Mouse (Mus musculus): ENCODE measurements around the gene Fndc11. TPM values are rescaled to one million over a fixed set of nuclear protein-coding genes. Genes with fewer than 3 reads are reported as not detected.

The Fndc11 gene
- total RNA-seq, 2 experiments from 2014 or later: 1.4 to 20.8 TPM

- no peak for ATAC-seq (replicated peaks; ENCODE audit: low FRiP score, poor library complexity, severe bottlenecking)
Measured at GRCm38 (mm10) chr2:181216037-181216436, 3.8 kb upstream of the Fndc11 start.

DNA sequence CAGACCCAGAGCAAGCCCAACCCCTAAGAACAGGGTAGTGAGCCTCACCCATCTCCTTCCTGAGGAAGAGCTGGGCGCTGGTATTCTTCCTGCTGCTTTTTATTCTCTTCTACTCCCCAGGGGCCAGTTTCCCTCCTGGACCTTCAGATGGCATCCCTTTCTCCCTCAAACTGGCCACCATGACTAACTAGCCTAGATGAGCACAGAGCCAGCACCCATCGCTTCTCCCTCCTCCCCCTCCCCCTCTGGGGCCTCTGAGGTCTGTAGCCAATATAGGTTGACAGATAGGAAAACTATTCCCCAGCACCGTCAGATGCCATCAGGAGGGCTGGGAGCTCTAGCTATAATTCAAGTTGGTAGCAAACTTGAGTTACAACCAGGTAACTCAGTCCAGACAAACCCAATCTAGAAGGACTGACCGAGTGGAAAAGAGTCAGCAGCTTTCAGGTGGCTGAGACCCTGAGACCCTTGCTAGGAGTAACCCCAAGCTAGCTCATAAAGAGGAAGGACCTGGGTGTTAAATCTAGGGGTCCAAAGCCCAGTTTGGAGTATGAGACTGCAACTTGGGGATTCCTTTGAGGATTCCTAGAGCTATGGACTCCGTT lies 830 bp upstream of the Fndc11 start:
- ATAC-seq (replicated peaks; ENCODE audit: low FRiP score, poor library complexity, severe bottlenecking): no peak

DNA sequence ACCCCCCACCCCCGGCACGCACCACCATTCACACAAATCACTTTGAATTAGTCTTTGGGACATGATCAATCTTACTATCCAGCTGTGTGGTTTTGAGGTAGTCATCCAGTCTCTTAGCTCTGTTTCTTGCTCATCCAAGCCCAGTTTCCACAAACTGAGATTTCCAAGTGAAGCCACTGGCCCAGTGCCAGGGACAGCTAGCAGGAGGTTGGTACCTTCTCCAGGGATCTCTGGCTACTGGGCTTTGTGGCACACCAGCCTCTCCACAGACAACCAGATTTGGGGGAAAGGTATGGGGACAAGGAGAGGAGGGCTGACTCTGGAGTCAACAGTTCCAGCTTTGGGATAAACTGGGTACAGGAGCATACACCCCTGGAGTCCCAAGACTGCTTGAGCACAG lies 548 bp downstream of the Fndc11 start:
- ATAC-seq (replicated peaks; ENCODE audit: low FRiP score, poor library complexity, severe bottlenecking): no peak

GRCm38 (mm10) chr2:181224994-181225393 lies 5.2 kb downstream of the Fndc11 start:
- ATAC-seq (replicated peaks; ENCODE audit: low FRiP score, poor library complexity, severe bottlenecking): no peak

DNA sequence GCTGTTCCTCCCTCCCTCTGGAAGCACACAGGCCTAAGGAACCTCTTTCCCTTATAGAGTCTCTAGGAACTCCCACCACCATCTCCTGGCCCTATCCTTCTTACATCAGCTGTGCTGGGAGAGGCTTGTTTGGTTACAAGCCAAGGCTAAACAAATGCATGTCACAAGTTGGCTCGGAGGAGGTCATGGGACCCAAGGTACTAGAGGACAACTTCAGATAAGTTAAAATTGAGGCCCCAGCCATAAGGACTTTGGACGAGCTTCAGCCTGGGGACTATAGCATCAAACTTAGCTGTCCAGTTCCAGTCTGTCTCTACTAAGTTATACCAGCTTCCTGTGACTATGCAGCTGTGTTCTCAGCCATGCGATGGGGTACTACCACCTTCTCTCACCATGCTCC lies 7.3 kb downstream of the Fndc11 start:
- no peak for ATAC-seq (replicated peaks; ENCODE audit: low FRiP score, poor library complexity, severe bottlenecking)

GRCm38 (mm10) chr2:181228335-181228734 lies 8.5 kb downstream of the Fndc11 start:
- ATAC-seq (replicated peaks; ENCODE audit: low FRiP score, poor library complexity, severe bottlenecking): no peak

DNA sequence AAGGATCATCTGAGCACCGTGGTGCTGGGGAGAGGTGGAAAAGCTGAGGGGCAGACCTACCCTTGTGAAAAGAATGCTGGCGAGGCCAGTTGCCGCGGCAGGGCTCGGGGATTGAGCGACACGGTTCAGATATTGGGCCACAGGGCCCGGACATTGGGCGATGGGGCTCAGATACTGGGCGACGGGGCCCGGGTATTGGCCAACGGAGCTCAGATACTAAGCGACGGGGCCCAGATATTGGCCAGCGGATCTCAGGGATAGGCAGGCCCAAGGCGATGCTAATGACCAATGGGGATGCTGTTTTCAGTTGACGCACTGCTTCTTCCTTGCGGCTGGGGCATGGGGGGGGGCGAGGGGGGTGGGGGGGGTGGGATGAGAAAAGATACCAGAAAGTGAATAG lies 11.4 kb downstream of the Fndc11 start:
- no peak for ATAC-seq (replicated peaks; ENCODE audit: low FRiP score, poor library complexity, severe bottlenecking)

- ATAC-seq (replicated peaks; ENCODE audit: low FRiP score, poor library complexity, severe bottlenecking): no peak
Measured at GRCm38 (mm10) chr2:181233443-181233842, 13.6 kb downstream of the Fndc11 start.

DNA sequence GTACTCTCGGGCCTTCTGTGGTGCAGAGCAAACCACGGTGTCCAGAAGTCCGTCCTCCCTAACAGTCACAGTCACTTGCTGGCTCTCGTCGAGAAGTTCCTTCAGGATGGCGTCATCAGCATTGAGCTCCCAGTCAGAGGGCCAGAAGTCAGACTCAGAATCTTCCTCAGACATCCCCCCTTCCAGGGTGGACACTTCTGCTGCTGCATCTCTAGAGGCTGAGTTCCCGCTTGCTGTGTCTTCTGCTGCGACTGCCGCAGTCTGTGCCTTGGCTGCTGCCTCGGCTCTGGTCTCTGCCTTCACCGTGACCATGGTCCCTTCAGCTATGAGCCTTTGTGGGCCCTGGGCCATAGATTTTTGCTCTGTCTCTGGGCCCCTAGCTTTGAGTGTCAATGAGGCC lies 14.9 kb downstream of the Fndc11 start:
- no peak for ATAC-seq (replicated peaks; ENCODE audit: low FRiP score, poor library complexity, severe bottlenecking)

GRCm38 (mm10) chr2:181235681-181236566 lies 16.1 kb downstream of the Fndc11 start:
- ATAC-seq (replicated peaks; ENCODE audit: low FRiP score, poor library complexity, severe bottlenecking): no peak

GRCm38 (mm10) chr2:181237251-181238014 lies 17.6 kb downstream of the Fndc11 start:
- no peak for ATAC-seq (replicated peaks; ENCODE audit: low FRiP score, poor library complexity, severe bottlenecking)

DNA sequence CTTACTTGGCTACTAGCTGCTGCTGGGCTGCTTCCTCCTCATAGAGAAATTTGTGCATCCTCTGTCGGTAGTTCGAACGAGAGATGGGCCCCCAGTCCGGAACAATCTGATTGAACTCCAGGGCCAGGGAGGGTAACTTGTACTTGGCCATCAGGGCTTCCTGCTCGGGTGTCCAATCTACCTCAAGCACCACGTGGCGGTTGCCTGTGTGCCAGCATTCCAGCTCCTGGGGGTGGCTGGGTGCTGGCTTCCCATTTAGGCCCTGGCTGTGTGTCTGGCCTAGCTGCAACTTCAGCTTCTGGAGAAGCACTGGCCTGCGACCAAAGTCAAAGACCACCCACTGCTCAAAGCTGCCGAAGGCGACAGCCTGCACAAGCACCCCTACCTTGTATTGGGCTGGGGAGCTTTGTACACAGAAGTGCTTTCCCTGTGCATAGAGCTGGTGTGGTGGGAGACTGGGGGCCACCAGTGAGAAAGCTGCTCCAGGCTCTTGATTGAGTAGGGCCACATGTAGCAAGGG lies 18.3 kb downstream of the Fndc11 start:
- no peak for ATAC-seq (replicated peaks; ENCODE audit: low FRiP score, poor library complexity, severe bottlenecking)

DNA sequence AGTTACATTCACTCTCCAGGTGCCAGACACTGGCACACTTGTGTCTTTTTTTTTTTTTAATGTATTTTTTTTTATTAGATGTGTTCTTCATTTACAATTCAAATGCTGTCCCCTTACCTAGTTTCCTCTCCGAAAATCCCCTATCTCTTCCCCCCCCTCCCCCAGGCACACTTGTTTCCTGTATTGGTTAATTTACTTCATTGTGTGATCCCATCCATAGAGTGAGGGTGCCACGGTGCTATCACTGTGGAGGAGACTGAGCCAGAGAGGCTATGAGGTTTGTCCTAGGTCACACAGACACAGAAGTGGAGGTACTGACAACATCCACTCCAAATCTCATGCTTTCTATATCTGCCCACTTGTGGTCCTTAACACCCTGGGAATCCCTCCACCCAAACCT lies 19.0 kb downstream of the Fndc11 start:
- no peak for ATAC-seq (replicated peaks; ENCODE audit: low FRiP score, poor library complexity, severe bottlenecking)

DNA sequence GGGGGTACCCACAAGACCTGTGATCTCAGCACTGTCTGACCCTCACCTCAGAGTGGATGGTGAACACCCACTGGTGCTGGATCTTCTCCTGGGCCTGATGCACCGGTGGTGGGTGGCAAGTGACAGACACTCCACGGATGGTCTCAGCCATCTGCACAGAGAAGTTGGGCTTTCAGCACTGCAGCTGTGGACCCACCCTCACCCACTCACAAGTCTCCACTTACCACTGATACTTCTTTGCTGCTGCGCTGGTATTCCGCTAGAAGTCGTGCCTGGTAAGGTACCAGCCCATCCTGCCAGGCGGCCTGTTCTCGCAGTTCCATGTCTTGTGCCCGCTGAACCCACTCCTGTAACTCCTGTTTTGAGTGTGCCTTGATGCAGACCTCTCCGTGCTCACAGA lies 19.4 kb downstream of the Fndc11 start:
- no peak for ATAC-seq (replicated peaks; ENCODE audit: low FRiP score, poor library complexity, severe bottlenecking)

DNA sequence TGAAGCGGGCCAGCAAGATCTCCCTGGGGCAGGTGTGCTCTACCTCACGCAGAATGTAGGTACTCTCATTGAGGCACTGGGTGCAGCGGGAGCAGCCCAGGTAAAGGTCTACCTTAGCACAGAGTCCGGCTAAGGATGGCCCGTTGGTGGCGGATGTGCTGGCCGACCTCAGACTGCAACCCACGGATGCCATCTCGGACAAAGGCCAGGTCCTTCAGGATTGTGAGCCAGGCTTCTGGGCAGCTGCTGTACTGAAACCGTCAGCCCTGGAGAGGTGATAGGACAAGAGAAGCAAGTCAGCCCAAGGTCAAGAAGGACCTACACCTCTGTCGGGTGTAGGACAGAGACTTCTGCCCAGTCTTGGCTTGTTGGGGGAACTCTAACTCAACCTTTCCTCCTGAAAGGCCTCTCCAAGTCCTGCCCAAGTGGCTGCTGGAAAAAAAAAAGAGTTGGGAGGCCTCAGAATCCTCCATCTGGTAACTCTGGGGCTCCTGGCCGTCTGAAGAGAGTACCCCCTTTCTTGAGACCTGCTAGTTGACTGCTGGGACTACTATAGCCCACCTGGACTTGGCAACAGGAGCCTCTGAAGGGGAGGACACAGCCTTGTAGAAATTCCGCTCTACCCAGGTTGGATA lies 21.1 kb downstream of the Fndc11 start:
- ATAC-seq (replicated peaks; ENCODE audit: low FRiP score, poor library complexity, severe bottlenecking): no peak

GRCm38 (mm10) chr2:181241602-181242313 lies 21.9 kb downstream of the Fndc11 start, which contains the start of gene Helz2:
Gene Helz2 (minus strand): TSS chr2:181242027.
- ATAC-seq (replicated peaks; ENCODE audit: low FRiP score, poor library complexity, severe bottlenecking): peak; percentile 75

DNA sequence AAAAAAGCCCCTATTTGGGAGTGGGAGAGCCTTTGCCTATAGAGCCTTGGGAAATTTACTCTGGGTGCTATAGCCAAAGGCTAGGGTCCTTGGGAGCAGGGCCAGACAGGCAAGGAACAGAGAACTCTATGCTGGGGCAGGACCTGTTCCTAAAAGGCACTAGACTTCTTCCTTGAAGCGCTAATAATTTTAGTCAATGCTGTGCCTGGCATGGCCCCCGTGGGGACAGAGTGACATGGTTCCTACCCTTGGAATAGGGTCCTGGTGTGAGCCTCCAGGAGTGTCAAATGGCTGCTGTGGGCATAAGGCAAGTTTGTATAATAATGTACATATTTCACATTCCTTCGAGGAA lies 22.5 kb downstream of the Fndc11 start:
- no peak for ATAC-seq (replicated peaks; ENCODE audit: low FRiP score, poor library complexity, severe bottlenecking)

DNA sequence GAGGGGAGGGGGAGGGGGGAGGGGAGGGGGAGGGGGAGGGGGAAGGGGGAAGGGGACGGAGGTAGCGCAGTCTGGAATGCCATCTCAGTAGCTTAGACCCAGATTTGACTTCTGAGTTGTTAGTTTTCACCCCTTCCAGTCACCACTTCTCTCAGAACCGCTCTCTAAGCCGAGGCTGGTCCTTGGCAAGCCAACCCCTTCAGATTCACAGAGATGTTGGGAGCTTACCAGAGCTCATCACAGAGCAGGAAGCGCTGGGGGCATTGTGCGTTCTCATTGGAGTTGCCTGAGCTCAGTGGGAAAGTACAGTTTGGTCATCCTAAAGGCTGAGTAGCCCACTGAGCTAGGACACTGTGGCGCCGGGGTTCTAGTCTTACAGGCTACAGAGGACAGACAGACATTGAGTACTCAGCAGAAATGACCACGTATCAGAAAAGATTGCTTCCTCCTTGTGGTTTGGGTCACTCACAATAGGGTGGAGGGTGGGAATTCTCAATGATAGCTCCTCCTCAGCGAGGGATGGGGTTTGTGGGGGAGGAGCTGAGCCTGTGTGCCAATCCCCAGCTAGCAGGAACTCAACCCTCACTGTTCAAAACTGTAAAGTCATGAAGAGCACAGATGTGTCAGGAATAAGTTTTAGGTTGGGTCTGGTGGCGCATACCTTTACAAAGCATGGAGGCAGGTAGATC lies 24.0 kb downstream of the Fndc11 start:
- no peak for ATAC-seq (replicated peaks; ENCODE audit: low FRiP score, poor library complexity, severe bottlenecking)

DNA sequence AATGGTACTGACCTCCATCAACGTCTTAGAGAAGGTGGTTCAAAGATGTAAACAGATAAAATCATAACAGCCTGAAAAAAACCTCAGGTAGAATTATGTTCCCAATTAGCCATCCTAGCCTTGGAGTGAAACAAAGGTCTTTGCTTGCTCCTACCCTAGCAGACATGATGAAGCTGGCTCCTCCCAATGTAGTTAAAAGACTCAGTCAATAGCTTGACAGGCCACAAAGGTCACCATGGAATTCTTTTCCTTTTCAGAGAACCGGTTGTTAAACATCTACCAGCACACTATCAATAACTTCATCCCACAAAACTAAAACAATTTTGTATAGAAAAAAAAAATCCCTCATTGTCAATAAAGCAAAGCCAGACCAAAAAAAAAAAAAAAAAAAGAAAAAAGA lies 25.2 kb downstream of the Fndc11 start:
- ATAC-seq (replicated peaks; ENCODE audit: low FRiP score, poor library complexity, severe bottlenecking): no peak

Data from erythroblast, adult 5-6 weeks (primary cell).